Mouse (Mus musculus): ENCODE data around the gene Fam118a.

- TF ChIP-seq POLR2A (IDR thresholded peaks at IDR 0.05; ENCODE audit: borderline replicate concordance, extremely low read depth, insufficient read depth, insufficient read length, poor library complexity, severe bottlenecking) = no peak
- no peak for TF ChIP-seq CTCF (IDR thresholded peaks at IDR 0.05; ENCODE audit: borderline replicate concordance, extremely low read depth, insufficient read depth, insufficient read length)
These were observed 33.7 kb upstream of the Fam118a start for GRCm38 (mm10) chr15:84995041-84995440.
